Mouse (Mus musculus): Measurements from ENCODE around the gene AC129217.1. TPM values are rescaled to one million over a fixed set of nuclear protein-coding genes. Genes with fewer than 3 reads are reported as not detected.

Gene AC129217.1
- polyA plus RNA-seq, 1 experiment from 2014 or later = not detected

GRCm38 (mm10) chr19:8887585-8888463, 58.3 kb downstream of the AC129217.1 start:
- 17% methylated on average over 19 of the region's 19 CpGs for WGBS
- Histone ChIP-seq H3K9me3 (replicated peaks) (no peaks in the 10 kb centered on the region), H3K36me3 (peaks cover 21% of the 10 kb centered on the region), H3K4me1 (peaks cover 14% of the 10 kb centered on the region), H3K27ac (peak overlapping the region; percentile 93), H3K4me3 (peak overlapping the region; percentile 68), H3K27me3 (ENCODE audit: low read depth, poor library complexity, severe bottlenecking) (no peaks in the 10 kb centered on the region)
- no peak for DNase-seq (ENCODE audit: low spot score)

- H3K4me3 ChIP-seq = peak within 1 kb of the TSS; percentile 68
- peak within 1 kb of the TSS; percentile 93 for H3K27ac ChIP-seq
- peak; percentile 95 for DNase-seq (ENCODE audit: low spot score)
- no peaks in the 10 kb centered on the region for H3K9me3 ChIP-seq (replicated peaks)
- peaks cover 18% of the 10 kb centered on the region for H3K4me1 ChIP-seq
- WGBS = under 1% methylated on average over 58 of the region's 58 CpGs
- H3K27me3 ChIP-seq (ENCODE audit: low read depth, poor library complexity, severe bottlenecking) = no peaks in the 10 kb centered on the region
- peaks cover 22% of the 10 kb centered on the region for H3K36me3 ChIP-seq
These were observed 59.2 kb downstream of the AC129217.1 start, which contains the start of the genes 1810009A15Rik and Gm49416 for GRCm38 (mm10) chr19:8888511-8889385. TSS of gene 1810009A15Rik (plus strand) at chr19:8888853. TSS of gene Gm49416 (plus strand) at chr19:8888926.

Small RNA genes within 50 kb of the gene (microRNA-seq; reads per million reads assigned to microRNA genes)
- not detected for gene Mir5136

Other genes with a start within 250 kb of the AC129217.1 start
- gene Slc22a8, start 238.5 kb upstream of the AC129217.1 start, polyA plus RNA-seq (2016; fragmentation: Nextera tagmentation; extraction: Ambion mirVana) = not detected in 2 replicates
- gene Slc22a6, start 211.7 kb upstream of the AC129217.1 start, polyA plus RNA-seq (2016; fragmentation: Nextera tagmentation; extraction: Ambion mirVana) = not detected in 2 replicates
- gene Chrm1, start 166.0 kb upstream of the AC129217.1 start, polyA plus RNA-seq (2016; fragmentation: Nextera tagmentation; extraction: Ambion mirVana) = 0.10 TPM in 1 of 2 replicates, not detected in the other
- 119 and 128 TPM in 2 replicates for gene Slc3a2, start 106.4 kb upstream of the AC129217.1 start, polyA plus RNA-seq (2016; fragmentation: Nextera tagmentation; extraction: Ambion mirVana)
- gene Wdr74, start 93.9 kb upstream of the AC129217.1 start, polyA plus RNA-seq (2016; fragmentation: Nextera tagmentation; extraction: Ambion mirVana) = 121 and 145 TPM in 2 replicates
- gene 1700092M07Rik, start 89.1 kb upstream of the AC129217.1 start, polyA plus RNA-seq (2016; fragmentation: Nextera tagmentation; extraction: Ambion mirVana) = 2.8 and 3.1 TPM in 2 replicates
- 99.3 and 134 TPM in 2 replicates for gene Stx5a, start 88.4 kb upstream of the AC129217.1 start, polyA plus RNA-seq (2016; fragmentation: Nextera tagmentation; extraction: Ambion mirVana)
- gene Nxf1, start 72.7 kb upstream of the AC129217.1 start, polyA plus RNA-seq (2016; fragmentation: Nextera tagmentation; extraction: Ambion mirVana) = 257 and 273 TPM in 2 replicates
- gene Tmem223, start 58.8 kb upstream of the AC129217.1 start, polyA plus RNA-seq (2016; fragmentation: Nextera tagmentation; extraction: Ambion mirVana) = 181 and 183 TPM in 2 replicates
- gene Tmem179b, start 55.3 kb upstream of the AC129217.1 start, polyA plus RNA-seq (2016; fragmentation: Nextera tagmentation; extraction: Ambion mirVana) = 41.3 and 43.7 TPM in 2 replicates
- gene Taf6l, start 43.4 kb upstream of the AC129217.1 start, polyA plus RNA-seq (2016; fragmentation: Nextera tagmentation; extraction: Ambion mirVana) = 44.2 and 47.0 TPM in 2 replicates
- gene Polr2g, start 31.2 kb upstream of the AC129217.1 start, polyA plus RNA-seq (2016; fragmentation: Nextera tagmentation; extraction: Ambion mirVana) = 206 and 216 TPM in 2 replicates
- 5.9 and 6.1 TPM in 2 replicates for gene Zbtb3, start 27.2 kb upstream of the AC129217.1 start, polyA plus RNA-seq (2016; fragmentation: Nextera tagmentation; extraction: Ambion mirVana)
- gene Ttc9c, start 10.4 kb upstream of the AC129217.1 start, polyA plus RNA-seq (2016; fragmentation: Nextera tagmentation; extraction: Ambion mirVana) = 80.2 and 85.2 TPM in 2 replicates
- 4.7 and 5.2 TPM in 2 replicates for gene Hnrnpul2, start 9.8 kb upstream of the AC129217.1 start, polyA plus RNA-seq (2016; fragmentation: Nextera tagmentation; extraction: Ambion mirVana)
- 37.2 and 42.5 TPM in 2 replicates for gene Bscl2, start 7.7 kb downstream of the AC129217.1 start, polyA plus RNA-seq (2016; fragmentation: Nextera tagmentation; extraction: Ambion mirVana)
- 5.0 and 7.2 TPM in 2 replicates for gene Gng3, start 9.4 kb downstream of the AC129217.1 start, polyA plus RNA-seq (2016; fragmentation: Nextera tagmentation; extraction: Ambion mirVana)
- gene Lrrn4cl, start 21.0 kb downstream of the AC129217.1 start, polyA plus RNA-seq (2016; fragmentation: Nextera tagmentation; extraction: Ambion mirVana) = 0.29 and 0.39 TPM in 2 replicates
- 211 and 228 TPM in 2 replicates for gene Ubxn1, start 41.7 kb downstream of the AC129217.1 start, polyA plus RNA-seq (2016; fragmentation: Nextera tagmentation; extraction: Ambion mirVana)
- 56.8 and 60.6 TPM in 2 replicates for gene Uqcc3, start 51.1 kb downstream of the AC129217.1 start, polyA plus RNA-seq (2016; fragmentation: Nextera tagmentation; extraction: Ambion mirVana)
- gene Lbhd1, start 54.0 kb downstream of the AC129217.1 start, polyA plus RNA-seq (2016; fragmentation: Nextera tagmentation; extraction: Ambion mirVana) = 110 and 149 TPM in 2 replicates
- not detected in 2 replicates for gene Gm49403, start 54.2 kb downstream of the AC129217.1 start, polyA plus RNA-seq (2016; fragmentation: Nextera tagmentation; extraction: Ambion mirVana)
- gene 1810009A15Rik, start 59.1 kb downstream of the AC129217.1 start, polyA plus RNA-seq (2016; fragmentation: Nextera tagmentation; extraction: Ambion mirVana) = 151 and 188 TPM in 2 replicates
- 0.45 TPM in 1 of 2 replicates, not detected in the other for gene Gm49416, start 59.2 kb downstream of the AC129217.1 start, polyA plus RNA-seq (2016; fragmentation: Nextera tagmentation; extraction: Ambion mirVana)
- 59.2 and 61.9 TPM in 2 replicates for gene Ints5, start 63.2 kb downstream of the AC129217.1 start, polyA plus RNA-seq (2016; fragmentation: Nextera tagmentation; extraction: Ambion mirVana)
- gene Ganab, start 68.3 kb downstream of the AC129217.1 start, polyA plus RNA-seq (2016; fragmentation: Nextera tagmentation; extraction: Ambion mirVana) = 117 and 129 TPM in 2 replicates
- 47.0 and 48.1 TPM in 2 replicates for gene B3gat3, start 90.6 kb downstream of the AC129217.1 start, polyA plus RNA-seq (2016; fragmentation: Nextera tagmentation; extraction: Ambion mirVana)
- 4.1 and 4.3 TPM in 2 replicates for gene Rom1, start 99.6 kb downstream of the AC129217.1 start, polyA plus RNA-seq (2016; fragmentation: Nextera tagmentation; extraction: Ambion mirVana)
- gene Eml3, start 99.8 kb downstream of the AC129217.1 start, polyA plus RNA-seq (2016; fragmentation: Nextera tagmentation; extraction: Ambion mirVana) = 37.1 and 37.5 TPM in 2 replicates
- 229 and 233 TPM in 2 replicates for gene Mta2, start 112.1 kb downstream of the AC129217.1 start, polyA plus RNA-seq (2016; fragmentation: Nextera tagmentation; extraction: Ambion mirVana)
- 49.6 and 49.7 TPM in 2 replicates for gene Tut1, start 124.1 kb downstream of the AC129217.1 start, polyA plus RNA-seq (2016; fragmentation: Nextera tagmentation; extraction: Ambion mirVana)
- gene Eef1g, start 137.3 kb downstream of the AC129217.1 start, polyA plus RNA-seq (2016; fragmentation: Nextera tagmentation; extraction: Ambion mirVana) = 563 and 631 TPM in 2 replicates
- 5.3 and 8.9 TPM in 2 replicates for gene Ahnak, start 159.5 kb downstream of the AC129217.1 start, polyA plus RNA-seq (2016; fragmentation: Nextera tagmentation; extraction: Ambion mirVana)